8 mouse cellular contexts compared by ENCODE assay signal in genomic region chr19:8711949-8712869, GRCm38 (mm10). TPM values are rescaled to one million over a fixed set of nuclear protein-coding genes. Genes with fewer than 3 reads are reported as not detected.
DNase-seq lines count a peak whose midpoint lies in the region; ATAC-seq lines count a peak whose summit lies in the region.

No protein-coding gene starts in this region.

- H3K4me2 ChIP-seq in heart, embryonic 12.5 days: peak overlapping the region; percentile 80
- H3K4me2 ChIP-seq in hindbrain, embryonic 12.5 days (replicated peaks): peak overlapping the region; percentile 54

- 56% methylated on average over 10 of the region's 10 CpGs for WGBS in heart, embryonic 12.5 days
- WGBS in hindbrain, embryonic 12.5 days: 64% methylated on average over 10 of the region's 10 CpGs

- H3K27ac ChIP-seq in heart, embryonic 12.5 days (ENCODE audit: poor library complexity, severe bottlenecking): peak overlapping the region; percentile 87
- peak overlapping the region; percentile 90 for H3K27ac ChIP-seq in hindbrain, embryonic 12.5 days

- peak overlapping the region; percentile 91 for H3K9ac ChIP-seq in heart, embryonic 12.5 days
- H3K9ac ChIP-seq in hindbrain, embryonic 12.5 days: peak overlapping the region; percentile 86

- H3K36me3 ChIP-seq in heart, embryonic 12.5 days: peaks cover 48% of the 10 kb centered on the region
- H3K36me3 ChIP-seq in hindbrain, embryonic 12.5 days: peaks cover 39% of the 10 kb centered on the region

- peak overlapping the region; percentile 69 for H3K4me3 ChIP-seq in heart, embryonic 12.5 days
- H3K4me3 ChIP-seq in hindbrain, embryonic 12.5 days: peak overlapping the region; percentile 79

- no peak for ATAC-seq in heart, embryonic 12.5 days (ENCODE audit: insufficient number of reproducible peaks, low FRiP score)
- no peak for ATAC-seq in hindbrain, embryonic 12.5 days (ENCODE audit: low FRiP score)
- peak; percentile 15 for ATAC-seq in megakaryocyte, adult 5-6 weeks (ENCODE audit: poor library complexity, severe bottlenecking)

- peaks cover 22% of the 10 kb centered on the region for H3K4me1 ChIP-seq in heart, embryonic 12.5 days (replicated peaks)
- H3K4me1 ChIP-seq in hindbrain, embryonic 12.5 days: peaks cover 30% of the 10 kb centered on the region

- intact Hi-C loops in heart, postnatal 36 days (cut with DNase I): no loop called here

- DNase-seq in heart, postnatal 36 days: no peak
- DNase-seq in R1 (ENCODE audit: low read depth, low spot score): peak; percentile 30
- peak; percentile 67 for DNase-seq in thymus, postnatal 14 days
- no peak for DNase-seq in yolk sac, embryonic 10.5 days (ENCODE audit: low spot score)
- no peak for DNase-seq in kidney, adult 9 months

- H3K27me3 ChIP-seq in heart, embryonic 12.5 days (replicated peaks): no peaks in the 10 kb centered on the region
- H3K27me3 ChIP-seq in hindbrain, embryonic 12.5 days: no peaks in the 10 kb centered on the region

- H3K9me3 ChIP-seq in heart, embryonic 12.5 days (replicated peaks): no peaks in the 10 kb centered on the region
- no peaks in the 10 kb centered on the region for H3K9me3 ChIP-seq in hindbrain, embryonic 12.5 days (replicated peaks)

RNA-seq across cellular contexts. Expression of gene Slc3a2, which starts 11.0 kb away (rescaled TPM):
- polyA plus RNA-seq in heart, embryonic 12.5 days (2016; fragmentation: Nextera tagmentation; extraction: Ambion mirVana): 87.6 and 88.9 TPM in 2 replicates
- total RNA-seq in heart, postnatal 36 days (2021): 10 to 100 TPM; 37.7 to 43.0 TPM
- 126 and 127 TPM in 2 replicates for polyA plus RNA-seq in hindbrain, embryonic 12.5 days (2016; fragmentation: Nextera tagmentation; extraction: Ambion mirVana)
- 26.3 and 32.6 TPM in 2 replicates for total RNA-seq in megakaryocyte, adult 5-6 weeks (2015)
- total RNA-seq in megakaryocyte, adult 5-6 weeks (2017): 31.6 and 34.1 TPM in 2 replicates

RNA-seq across cellular contexts. Expression of gene Wdr74, which starts 23.4 kb away (rescaled TPM):
- polyA plus RNA-seq in heart, embryonic 12.5 days (2016; fragmentation: Nextera tagmentation; extraction: Ambion mirVana): 48.9 and 52.9 TPM in 2 replicates
- total RNA-seq in heart, postnatal 36 days (2021): 10 to 100 TPM; 22.0 to 22.4 TPM
- polyA plus RNA-seq in hindbrain, embryonic 12.5 days (2016; fragmentation: Nextera tagmentation; extraction: Ambion mirVana): 72.6 and 73.3 TPM in 2 replicates
- 30.3 and 37.1 TPM in 2 replicates for total RNA-seq in megakaryocyte, adult 5-6 weeks (2015)
- total RNA-seq in megakaryocyte, adult 5-6 weeks (2017): 38.2 and 38.5 TPM in 2 replicates

RNA-seq across cellular contexts. Expression of gene 1700092M07Rik, which starts 28.3 kb away (rescaled TPM):
- polyA plus RNA-seq in heart, embryonic 12.5 days (2016; fragmentation: Nextera tagmentation; extraction: Ambion mirVana): 1.8 and 2.8 TPM in 2 replicates
- total RNA-seq in heart, postnatal 36 days (2021): not detected
- 2.4 and 4.5 TPM in 2 replicates for polyA plus RNA-seq in hindbrain, embryonic 12.5 days (2016; fragmentation: Nextera tagmentation; extraction: Ambion mirVana)
- total RNA-seq in megakaryocyte, adult 5-6 weeks (2015): 0.83 TPM in 1 of 2 replicates, not detected in the other
- 1.3 TPM in 1 of 2 replicates, not detected in the other for total RNA-seq in megakaryocyte, adult 5-6 weeks (2017)

RNA-seq across cellular contexts. Expression of gene Stx5a, which starts 29.0 kb away (rescaled TPM):
- polyA plus RNA-seq in heart, embryonic 12.5 days (2016; fragmentation: Nextera tagmentation; extraction: Ambion mirVana): 86.1 and 88.1 TPM in 2 replicates
- 10 to 100 TPM; 28.1 to 29.8 TPM for total RNA-seq in heart, postnatal 36 days (2021)
- 128 and 132 TPM in 2 replicates for polyA plus RNA-seq in hindbrain, embryonic 12.5 days (2016; fragmentation: Nextera tagmentation; extraction: Ambion mirVana)
- total RNA-seq in megakaryocyte, adult 5-6 weeks (2015): 40.9 and 55.3 TPM in 2 replicates
- total RNA-seq in megakaryocyte, adult 5-6 weeks (2017): 40.8 and 65.6 TPM in 2 replicates

RNA-seq across cellular contexts. Expression of gene Nxf1, which starts 44.7 kb away (rescaled TPM):
- 135 and 149 TPM in 2 replicates for polyA plus RNA-seq in heart, embryonic 12.5 days (2016; fragmentation: Nextera tagmentation; extraction: Ambion mirVana)
- total RNA-seq in heart, postnatal 36 days (2021): 10 to 100 TPM; 36.7 to 37.6 TPM
- 190 and 196 TPM in 2 replicates for polyA plus RNA-seq in hindbrain, embryonic 12.5 days (2016; fragmentation: Nextera tagmentation; extraction: Ambion mirVana)
- total RNA-seq in megakaryocyte, adult 5-6 weeks (2015): 257 and 292 TPM in 2 replicates
- total RNA-seq in megakaryocyte, adult 5-6 weeks (2017): 69.7 and 76.0 TPM in 2 replicates

Comparison
In these comparisons a context has a peak if more than half of its experiments do, and no peak if none do; other contexts are left out.
1. DNase-seq: peak in R1 (single experiment) and thymus, postnatal 14 days (single experiment); none in heart, postnatal 36 days (0 of 2), yolk sac, embryonic 10.5 days (single experiment) and kidney, adult 9 months (single experiment).